Mouse (Mus musculus): ENCODE data around the gene Ipo11. TPM values are rescaled to one million over a fixed set of nuclear protein-coding genes. Genes with fewer than 3 reads are reported as not detected.
A peak's percentile ranks its signal among the peaks of the same experiment; 100 is the strongest.

The Ipo11 gene
- total and polyA plus RNA-seq, 2 experiments from 2014 or later, result 30.2 to 47.0 TPM

DNA sequence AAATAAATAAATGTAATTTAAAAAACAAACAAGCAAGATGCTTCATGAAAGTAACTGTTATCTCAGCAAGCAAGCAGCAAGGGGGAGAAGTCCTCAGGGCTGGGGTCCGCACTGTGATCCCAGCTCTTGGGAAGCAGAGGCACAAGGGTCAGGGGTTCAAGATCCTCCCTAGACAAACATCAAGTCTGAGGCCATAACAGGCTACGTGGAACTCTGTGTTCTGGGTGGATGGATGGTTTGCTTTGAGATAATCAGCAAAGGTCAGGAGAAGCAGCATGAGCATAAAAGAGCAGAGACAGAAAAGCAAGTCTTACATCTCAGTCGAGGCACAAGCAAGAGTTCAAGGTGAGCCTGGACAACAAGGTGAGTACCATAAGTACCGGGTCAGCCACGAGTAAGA, 43.1 kb downstream of the Ipo11 start:
- 94% methylated on average over 5 of the region's 5 CpGs for WGBS
- DNase-seq (ENCODE audit: low spot score), result no peak
- TF ChIP-seq CTCF (IDR thresholded peaks at IDR 0.05), result no peak

DNA sequence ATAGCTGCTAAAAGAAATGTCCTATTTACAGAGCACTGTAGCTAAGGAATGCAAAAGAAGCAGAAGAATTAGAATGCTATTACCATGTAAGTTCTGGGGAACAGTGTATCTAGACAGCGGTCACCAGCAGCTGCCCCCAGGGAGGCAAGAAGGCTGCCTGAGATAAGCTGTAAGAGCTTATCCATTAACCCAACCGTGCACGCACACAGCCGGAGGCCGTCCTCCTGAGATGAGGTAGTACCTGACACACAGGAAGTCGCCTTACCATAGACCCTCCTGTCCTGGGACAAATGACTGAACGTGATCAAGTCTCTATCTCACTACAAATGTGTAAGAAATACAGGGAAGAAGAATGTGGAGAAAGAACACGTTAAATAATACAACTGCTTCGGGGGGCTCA, 43.6 kb downstream of the Ipo11 start:
- Histone ChIP-seq H3K4me1 (ENCODE audit: insufficient read depth, low read length) (no peaks in the 10 kb centered on the region), H3K27me3 (ENCODE audit: insufficient read depth, low read length) (no peaks in the 10 kb centered on the region), H3K27ac (ENCODE audit: low read depth, low read length) (no peak overlapping the region), H3K4me3 (ENCODE audit: low read depth, low read length) (no peak overlapping the region), H3K4me2 (ENCODE audit: low read depth, low read length, poor library complexity, severe bottlenecking) (no peak overlapping the region), H3K9ac (replicated peaks; ENCODE audit: low read length, poor library complexity, severe bottlenecking) (no peak overlapping the region), H3K9me3 (ENCODE audit: low read length) (no peaks in the 10 kb centered on the region), H3K36me3 (ENCODE audit: insufficient read depth, low read length) (peaks cover 22% of the 10 kb centered on the region; the same call in 1 of the 2 replicates)
- 77% methylated on average over 9 of the region's 9 CpGs for WGBS
- DNase-seq (ENCODE audit: low spot score) (no peak), ATAC-seq (ENCODE audit: low FRiP score) (no peak)
- no peak for TF ChIP-seq CTCF (IDR thresholded peaks at IDR 0.05)

More for the DNA sequence above, 43.1 kb downstream of the Ipo11 start:
- Histone ChIP-seq H3K4me2 (ENCODE audit: low read depth, low read length, poor library complexity, severe bottlenecking) (no peak overlapping the region), H3K27ac (ENCODE audit: low read depth, low read length) (no peak overlapping the region), H3K9ac (replicated peaks; ENCODE audit: low read length, poor library complexity, severe bottlenecking) (no peak overlapping the region), H3K27me3 (ENCODE audit: insufficient read depth, low read length) (no peaks in the 10 kb centered on the region), H3K36me3 (ENCODE audit: insufficient read depth, low read length) (peaks cover 23% of the 10 kb centered on the region; the same call in 1 of the 2 replicates), H3K4me1 (ENCODE audit: insufficient read depth, low read length) (no peaks in the 10 kb centered on the region), H3K9me3 (ENCODE audit: low read length) (no peaks in the 10 kb centered on the region), H3K4me3 (ENCODE audit: low read depth, low read length) (no peak overlapping the region)
- ATAC-seq (ENCODE audit: low FRiP score), result no peak

DNA sequence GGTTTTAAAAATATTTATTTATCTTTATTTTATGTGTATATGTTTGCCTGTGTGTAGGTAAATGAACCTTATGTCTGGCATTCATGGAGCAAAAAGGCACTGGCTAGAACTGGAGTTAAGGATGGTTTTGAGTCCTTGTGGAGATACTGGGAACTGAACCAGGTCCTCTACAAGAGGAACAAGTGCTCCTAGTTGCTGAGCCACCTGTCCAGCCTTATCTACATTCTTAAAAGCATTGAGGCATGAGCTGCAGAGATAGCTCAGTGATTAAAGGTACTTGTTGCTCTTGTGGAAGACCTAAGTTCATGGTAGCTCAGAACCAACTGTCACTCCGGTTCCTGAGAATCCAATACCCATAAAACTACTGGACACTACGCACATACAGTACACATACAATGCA, 49.4 kb downstream of the Ipo11 start:
- ATAC-seq (ENCODE audit: low FRiP score), result no peak
- peaks cover 10% of the 10 kb centered on the region for H3K36me3 ChIP-seq (ENCODE audit: insufficient read depth, low read length)
- no peak overlapping the region for H3K9ac ChIP-seq (replicated peaks; ENCODE audit: low read length, poor library complexity, severe bottlenecking)

DNA sequence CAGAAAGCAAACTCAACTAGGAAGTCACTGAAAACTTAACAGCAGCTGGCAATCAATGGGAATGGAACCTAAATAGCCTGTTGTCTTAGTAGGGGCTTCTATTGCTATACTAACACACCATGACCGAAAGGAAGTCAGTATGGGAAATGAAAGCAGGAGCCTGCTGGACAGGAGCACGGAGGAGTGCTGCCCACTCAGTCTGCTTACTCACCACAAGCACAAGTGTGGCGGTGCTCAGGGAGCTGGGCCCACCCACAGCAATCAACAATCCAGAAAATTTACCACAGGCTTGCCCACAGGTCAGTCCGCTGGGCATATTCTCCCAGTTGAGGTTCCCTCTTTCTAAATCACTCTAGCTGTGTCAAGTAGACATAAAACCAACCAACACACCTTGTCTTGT, 52.5 kb downstream of the Ipo11 start:
- WGBS, result 88% methylated on average over 4 of the region's 4 CpGs
- H3K36me3 ChIP-seq (ENCODE audit: insufficient read depth, low read length), result peaks cover 12% of the 10 kb centered on the region
- H3K9me3 ChIP-seq (ENCODE audit: low read length), result no peaks in the 10 kb centered on the region
- no peak for DNase-seq (ENCODE audit: low spot score)
- no peak overlapping the region for H3K27ac ChIP-seq (ENCODE audit: low read depth, low read length)
- H3K9ac ChIP-seq (replicated peaks; ENCODE audit: low read length, poor library complexity, severe bottlenecking), result no peak overlapping the region
- H3K4me2 ChIP-seq (ENCODE audit: low read depth, low read length, poor library complexity, severe bottlenecking), result no peak overlapping the region
- H3K4me3 ChIP-seq (ENCODE audit: low read depth, low read length), result no peak overlapping the region
- H3K27me3 ChIP-seq (ENCODE audit: insufficient read depth, low read length), result no peaks in the 10 kb centered on the region
- no peak for TF ChIP-seq CTCF (IDR thresholded peaks at IDR 0.05)
- H3K4me1 ChIP-seq (ENCODE audit: insufficient read depth, low read length), result no peaks in the 10 kb centered on the region
- no peak for ATAC-seq (ENCODE audit: low FRiP score)

More for the DNA sequence above, 49.4 kb downstream of the Ipo11 start:
- no peak for TF ChIP-seq CTCF (IDR thresholded peaks at IDR 0.05)
- Histone ChIP-seq H3K4me2 (ENCODE audit: low read depth, low read length, poor library complexity, severe bottlenecking) (no peak overlapping the region), H3K4me1 (ENCODE audit: insufficient read depth, low read length) (no peaks in the 10 kb centered on the region), H3K27ac (ENCODE audit: low read depth, low read length) (no peak overlapping the region), H3K27me3 (ENCODE audit: insufficient read depth, low read length) (no peaks in the 10 kb centered on the region), H3K4me3 (ENCODE audit: low read depth, low read length) (no peak overlapping the region), H3K9me3 (ENCODE audit: low read length) (no peaks in the 10 kb centered on the region)
- DNase-seq (ENCODE audit: low spot score), result no peak
- 99% methylated on average over 2 of the region's 2 CpGs for WGBS

DNA sequence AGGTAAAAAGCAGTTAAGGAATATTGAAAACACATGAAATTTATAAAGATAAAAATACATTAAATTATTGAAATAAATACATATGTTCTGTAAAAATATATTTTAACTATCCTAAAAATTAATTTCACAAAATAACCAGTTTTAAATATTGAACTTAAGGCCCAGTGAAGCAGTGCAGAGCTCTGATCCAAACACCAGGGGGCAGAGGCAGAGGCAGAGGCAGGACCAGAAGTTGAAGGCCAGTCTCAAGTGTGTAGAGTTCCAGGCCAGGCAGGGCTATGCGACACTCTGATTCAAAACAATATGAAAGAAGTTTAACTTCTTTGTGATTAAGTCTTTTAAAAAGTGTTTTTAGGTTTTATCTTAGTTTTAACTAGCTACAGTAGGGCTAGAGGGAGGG, 60.5 kb downstream of the Ipo11 start:
- H3K36me3 ChIP-seq (ENCODE audit: insufficient read depth, low read length), result peaks cover 6% of the 10 kb centered on the region; the same call in 1 of the 2 replicates
- ATAC-seq (ENCODE audit: low FRiP score), result no peak
- no peaks in the 10 kb centered on the region for H3K4me1 ChIP-seq (ENCODE audit: insufficient read depth, low read length)
- no peak for DNase-seq (ENCODE audit: low spot score)
- H3K27ac ChIP-seq (ENCODE audit: low read depth, low read length), result no peak overlapping the region
- H3K27me3 ChIP-seq (ENCODE audit: insufficient read depth, low read length), result no peaks in the 10 kb centered on the region
- peak; percentile 51 for TF ChIP-seq CTCF (IDR thresholded peaks at IDR 0.05)
- 94% methylated on average over 1 of the region's 1 CpGs for WGBS
- H3K4me2 ChIP-seq (ENCODE audit: low read depth, low read length, poor library complexity, severe bottlenecking), result no peak overlapping the region
- H3K4me3 ChIP-seq (ENCODE audit: low read depth, low read length), result no peak overlapping the region
- H3K9me3 ChIP-seq (ENCODE audit: low read length), result no peaks in the 10 kb centered on the region
- H3K9ac ChIP-seq (replicated peaks; ENCODE audit: low read length, poor library complexity, severe bottlenecking), result no peak overlapping the region

- Histone ChIP-seq H3K36me3 (ENCODE audit: insufficient read depth, low read length) (peaks cover 10% of the 10 kb centered on the region; the same call in 1 of the 2 replicates), H3K9me3 (ENCODE audit: low read length) (no peaks in the 10 kb centered on the region), H3K4me3 (ENCODE audit: low read depth, low read length) (no peak overlapping the region), H3K4me2 (ENCODE audit: low read depth, low read length, poor library complexity, severe bottlenecking) (no peak overlapping the region), H3K27me3 (ENCODE audit: insufficient read depth, low read length) (no peaks in the 10 kb centered on the region), H3K9ac (replicated peaks; ENCODE audit: low read length, poor library complexity, severe bottlenecking) (no peak overlapping the region), H3K27ac (ENCODE audit: low read depth, low read length) (no peak overlapping the region), H3K4me1 (ENCODE audit: insufficient read depth, low read length) (no peaks in the 10 kb centered on the region)
- WGBS, result 84% methylated on average over 2 of the region's 2 CpGs
- ATAC-seq (ENCODE audit: low FRiP score) (no peak), DNase-seq (ENCODE audit: low spot score) (no peak)
- no peak for TF ChIP-seq CTCF (IDR thresholded peaks at IDR 0.05)
Observed at GRCm38 (mm10) chr13:106865547-106865946, 71.2 kb downstream of the Ipo11 start.
